Mouse (Mus musculus) gastrocnemius, postnatal 4 days (tissue): ENCODE measurements around the gene Nyap2. TPM values are rescaled to one million over a fixed set of nuclear protein-coding genes. Genes with fewer than 3 reads are reported as not detected.
A peak's percentile ranks its signal among the peaks of the same experiment; 100 is the strongest.

ENCODE experiments used
- DNase-seq, 2 experiments: peaks; one replicate each; pipeline ENCODE4 v3.0.0; 2021 to 2022; ENCODE audit warnings: low spot score in 2 of 2, mixed read lengths in 2 of 2
- long read RNA-seq, 2 experiments: library from polyadenylated mRNA; stranded (forward); transcript quantifications; one replicate each; pipeline ENCODE4 v2.0.0; 2021
- total RNA-seq, 2 experiments: library from RNA; stranded (reverse); gene quantifications; 2 replicates each; pipeline ENCODE4 v1.2.3; 2021

Gene Nyap2
- not detected for total RNA-seq
- long read RNA-seq, experiment 1 = 0 reads
- long read RNA-seq, experiment 2 = 0 reads

- DNase-seq = peak in 1 of 2 experiments; percentile 11
Measured at GRCm38 (mm10) chr1:81076831-81077664, at the start of gene Nyap2. Gene Nyap2 (plus strand): TSS chr1:81076950.

GRCm38 (mm10) chr1:81042907-81043868 is 33.6 kb upstream of the Nyap2 start:
- DNase-seq = no peak

GRCm38 (mm10) chr1:81058340-81058739 is 18.4 kb upstream of the Nyap2 start:
- no peak for DNase-seq

- no peak for DNase-seq
Measured at GRCm38 (mm10) chr1:81058835-81059234, 17.9 kb upstream of the Nyap2 start.

- no peak for DNase-seq
Measured at GRCm38 (mm10) chr1:81062811-81063210, 13.9 kb upstream of the Nyap2 start.

GRCm38 (mm10) chr1:81076259-81076658 is 491 bp upstream of the Nyap2 start:
- DNase-seq = no peak

GRCm38 (mm10) chr1:81077665-81078314 is 1.0 kb downstream of the Nyap2 start:
- no peak for DNase-seq

- no peak for DNase-seq
Measured at GRCm38 (mm10) chr1:81087485-81087884, 10.7 kb downstream of the Nyap2 start.

GRCm38 (mm10) chr1:81090400-81090799 is 13.7 kb downstream of the Nyap2 start:
- DNase-seq = no peak

- DNase-seq = no peak
Measured at GRCm38 (mm10) chr1:81090979-81091378, 14.2 kb downstream of the Nyap2 start.

GRCm38 (mm10) chr1:81092056-81092455 is 15.3 kb downstream of the Nyap2 start:
- no peak for DNase-seq

- DNase-seq = no peak
Measured at GRCm38 (mm10) chr1:81092886-81093285, 16.1 kb downstream of the Nyap2 start.

- no peak for DNase-seq
Measured at GRCm38 (mm10) chr1:81098950-81099349, 22.2 kb downstream of the Nyap2 start.

GRCm38 (mm10) chr1:81101749-81102148 is 25.0 kb downstream of the Nyap2 start:
- no peak for DNase-seq

GRCm38 (mm10) chr1:81119732-81120131 is 43.0 kb downstream of the Nyap2 start:
- no peak for DNase-seq

GRCm38 (mm10) chr1:81132007-81132712 is 55.4 kb downstream of the Nyap2 start:
- DNase-seq = no peak

- DNase-seq = no peak
Measured at GRCm38 (mm10) chr1:81143855-81144254, 67.1 kb downstream of the Nyap2 start.

GRCm38 (mm10) chr1:81145576-81145975 is 68.8 kb downstream of the Nyap2 start:
- DNase-seq = no peak

GRCm38 (mm10) chr1:81169245-81169644 is 92.5 kb downstream of the Nyap2 start:
- no peak for DNase-seq

GRCm38 (mm10) chr1:81172703-81173102 is 96.0 kb downstream of the Nyap2 start:
- no peak for DNase-seq

- DNase-seq = no peak
Measured at GRCm38 (mm10) chr1:81173303-81173702, 96.6 kb downstream of the Nyap2 start.
